Mouse (Mus musculus) stomach, postnatal 0 days (tissue): ENCODE data around the gene Arpc2. TPM values are rescaled to one million over a fixed set of nuclear protein-coding genes. Genes with fewer than 3 reads are reported as not detected.

ENCODE experiments used
- ATAC-seq: fragments of 200-750 bp; cut with Nextera tagmentation; 2 replicates; pipeline ENCODE4 v1.8.0; 2017; ENCODE audit not compliant: low FRiP score, low TSS enrichment
- DNase-seq: peaks from one replicate; pipeline ENCODE4 v3.0.0-alpha.2; 2016; ENCODE audit warnings: low spot score
- H3K27ac ChIP-seq: fragments of 300-500 bp; sonication (generic); replicated peaks from 2 replicates; pipeline ENCODE4 v1.5.1; 2014; ENCODE audit warnings: mild to moderate bottlenecking, control low read depth
- H3K27me3 ChIP-seq: fragments of 300-500 bp; sonication (generic); 2 replicates; pipeline ENCODE4 v1.6.1; 2014; ENCODE audit warnings: low read length; ENCODE audit not compliant: control insufficient read depth, insufficient read depth
- H3K36me3 ChIP-seq: fragments of 300-500 bp; sonication (generic); 2 replicates; pipeline ENCODE4 v1.6.1; 2014; ENCODE audit warnings: low read length, mixed read lengths; ENCODE audit not compliant: control insufficient read depth, insufficient read depth
- H3K4me1 ChIP-seq: fragments of 300-500 bp; sonication (generic); replicated peaks from 2 replicates; pipeline ENCODE4 v1.6.1; 2014; ENCODE audit warnings: antibody characterized with exemption; ENCODE audit not compliant: control insufficient read depth, insufficient read depth
- H3K4me2 ChIP-seq: fragments of 300-500 bp; sonication (generic); replicated peaks from 2 replicates; pipeline ENCODE4 v1.6.1; 2014; ENCODE audit warnings: low read depth, mild to moderate bottlenecking, control low read depth, moderate library complexity
- H3K4me3 ChIP-seq: fragments of 300-500 bp; sonication (generic); 2 replicates; pipeline ENCODE4 v1.5.1; 2014; ENCODE audit warnings: low read depth, low read length, control low read depth
- H3K9ac ChIP-seq: fragments of 300-500 bp; sonication (generic); 2 replicates; pipeline ENCODE4 v1.6.1; 2014; ENCODE audit warnings: mild to moderate bottlenecking, low read length, control low read depth, mixed read lengths
- H3K9me3 ChIP-seq: fragments of 300-500 bp; sonication (generic); 2 replicates; pipeline ENCODE4 v1.6.1; 2016; ENCODE audit warnings: low read length; ENCODE audit not compliant: control insufficient read depth
- CTCF ChIP-seq: IDR thresholded peaks from 2 replicates; pipeline ENCODE4 v1.5.1; 2016; ENCODE audit warnings: antibody characterized with exemption, low read depth, mild to moderate bottlenecking, moderate library complexity
- EP300 ChIP-seq: optimal IDR thresholded peaks from 2 replicates; pipeline ENCODE3; 2016; ENCODE audit warnings: antibody characterized with exemption
- WGBS: fragments of 180-500 bp; shearing (Covaris S2); extraction: QIAGEN DNeasy Blood & Tissue Kit; methylation state at CpG from one replicate; pipeline ENCODE4 v1.1.7; 2014; 5-methylcytosine and 5-hydroxymethylcytosine counted together
- polyA plus RNA-seq: library from polyadenylated mRNA; unstranded; fragments of >200 nt; fragmentation: Nextera tagmentation; extraction: Ambion mirVana; gene quantifications from 2 replicates; pipeline ENCODE4 v1.2.1, GENCODE M21; 2015

The Arpc2 gene
- polyA plus RNA-seq, 1 experiment from 2014 or later, result 585 TPM

- Histone ChIP-seq H3K36me3 (no peaks in the 10 kb centered on the region), H3K4me1 (no peaks in the 10 kb centered on the region), H3K27ac (no peak overlapping the region), H3K4me3 (no peak overlapping the region), H3K9ac (no peak overlapping the region), H3K27me3 (no peaks in the 10 kb centered on the region), H3K4me2 (no peak overlapping the region), H3K9me3 (no peaks in the 10 kb centered on the region)
- TF ChIP-seq CTCF, result no peak
- no peak for TF ChIP-seq EP300
- 51% methylated on average over 9 of the region's 9 CpGs for WGBS
- ATAC-seq (no peak), DNase-seq (no peak)
Measured at GRCm38 (mm10) chr1:74207906-74208305, 28.0 kb upstream of the Arpc2 start.

- Histone ChIP-seq H3K27me3 (no peaks in the 10 kb centered on the region), H3K9ac (no peak overlapping the region), H3K36me3 (no peaks in the 10 kb centered on the region), H3K9me3 (no peaks in the 10 kb centered on the region), H3K4me2 (no peak overlapping the region), H3K4me1 (no peaks in the 10 kb centered on the region), H3K27ac (no peak overlapping the region), H3K4me3 (no peak overlapping the region)
- no peak for TF ChIP-seq EP300
- TF ChIP-seq CTCF, result no peak
- DNase-seq (no peak), ATAC-seq (no peak)
- WGBS, result 78% methylated on average over 8 of the region's 8 CpGs
Measured at GRCm38 (mm10) chr1:74208941-74209340, 26.9 kb upstream of the Arpc2 start.

DNA sequence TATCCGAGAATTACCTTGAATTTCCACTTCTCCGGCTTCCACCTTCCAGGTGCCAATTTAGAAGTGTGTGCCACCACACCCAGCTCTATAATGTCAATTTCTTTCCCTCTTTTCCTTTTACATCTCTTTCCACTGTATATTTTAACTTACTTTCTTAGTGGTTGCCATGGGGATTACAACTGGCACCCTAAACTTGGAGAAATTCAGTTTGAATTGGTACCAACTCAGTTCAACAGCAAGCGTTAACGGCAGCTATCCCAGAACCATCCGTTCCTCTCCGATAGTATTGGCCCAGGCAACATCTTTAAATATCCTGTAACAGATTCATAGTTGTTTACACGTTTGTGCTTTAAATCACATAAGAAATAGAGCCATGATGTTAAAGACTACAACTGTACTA lies 16.0 kb upstream of the Arpc2 start:
- Histone ChIP-seq H3K4me3 (no peak overlapping the region), H3K27me3 (no peaks in the 10 kb centered on the region), H3K36me3 (no peaks in the 10 kb centered on the region), H3K9me3 (no peaks in the 10 kb centered on the region), H3K4me1 (no peaks in the 10 kb centered on the region), H3K9ac (no peak overlapping the region), H3K27ac (no peak overlapping the region), H3K4me2 (no peak overlapping the region)
- 87% methylated on average over 7 of the region's 7 CpGs for WGBS
- DNase-seq (no peak), ATAC-seq (no peak)
- TF ChIP-seq EP300 (no peak), CTCF (no peak)

DNA sequence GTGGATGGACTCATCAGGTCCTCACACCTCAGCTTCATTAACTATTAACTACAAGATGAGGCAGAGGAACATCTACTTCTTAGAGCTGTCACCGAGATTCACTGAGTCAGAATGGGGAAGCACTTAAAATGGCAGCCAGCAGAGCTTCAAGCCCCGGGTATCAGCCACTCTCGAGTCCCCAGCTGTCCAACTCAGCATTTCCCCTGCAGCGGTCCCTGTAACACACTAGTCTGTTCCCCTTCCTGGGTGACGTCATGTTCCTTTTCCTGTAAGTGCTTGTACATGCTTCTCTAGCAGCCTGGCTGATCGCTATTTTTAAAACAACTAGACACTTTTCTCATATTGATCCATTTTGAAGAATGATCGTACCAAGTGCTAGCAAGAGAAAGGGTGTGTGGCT lies 8.6 kb upstream of the Arpc2 start:
- Histone ChIP-seq H3K4me2 (no peak overlapping the region), H3K4me1 (no peaks in the 10 kb centered on the region), H3K9ac (no peak overlapping the region), H3K27me3 (no peaks in the 10 kb centered on the region), H3K36me3 (no peaks in the 10 kb centered on the region), H3K9me3 (no peaks in the 10 kb centered on the region), H3K4me3 (no peak overlapping the region), H3K27ac (no peak overlapping the region)
- ATAC-seq (no peak), DNase-seq (no peak)
- no peak for TF ChIP-seq EP300
- no peak for TF ChIP-seq CTCF
- WGBS, result 73% methylated on average over 7 of the region's 7 CpGs

DNA sequence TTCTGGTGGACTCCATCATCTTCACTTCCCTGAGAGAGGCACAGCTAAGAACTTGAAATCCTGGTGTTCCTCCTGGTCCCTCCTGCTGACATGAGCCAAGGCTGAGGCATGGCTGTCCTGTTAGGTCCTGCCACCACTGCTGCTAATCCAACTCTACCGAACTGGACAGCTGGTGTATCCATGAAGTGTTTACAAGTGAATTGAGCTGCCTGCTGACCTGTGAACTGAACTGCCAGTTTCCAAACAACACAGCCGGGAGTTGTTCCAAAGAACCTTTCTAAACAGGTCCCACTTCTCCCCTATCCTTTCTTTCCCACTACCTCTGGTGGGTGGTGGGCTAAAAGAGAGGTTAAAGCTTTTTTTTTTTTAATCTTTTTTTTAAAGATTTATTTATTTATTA lies 5.9 kb upstream of the Arpc2 start:
- WGBS, result 32% methylated on average over 2 of the region's 2 CpGs
- no peak overlapping the region for H3K4me2 ChIP-seq
- H3K36me3 ChIP-seq, result no peaks in the 10 kb centered on the region
- H3K9ac ChIP-seq, result no peak overlapping the region
- no peak overlapping the region for H3K27ac ChIP-seq
- no peaks in the 10 kb centered on the region for H3K9me3 ChIP-seq
- no peak for DNase-seq
- no peak for ATAC-seq
- no peak for TF ChIP-seq CTCF
- no peak for TF ChIP-seq EP300
- H3K4me1 ChIP-seq, result no peaks in the 10 kb centered on the region
- no peak overlapping the region for H3K4me3 ChIP-seq
- no peaks in the 10 kb centered on the region for H3K27me3 ChIP-seq

GRCm38 (mm10) chr1:74230992-74231391 lies 4.9 kb upstream of the Arpc2 start:
- TF ChIP-seq EP300 (no peak), CTCF (no peak)
- Histone ChIP-seq H3K9ac (no peak overlapping the region), H3K4me1 (no peaks in the 10 kb centered on the region), H3K27ac (no peak overlapping the region), H3K4me3 (no peak overlapping the region), H3K9me3 (no peaks in the 10 kb centered on the region), H3K36me3 (no peaks in the 10 kb centered on the region), H3K4me2 (no peak overlapping the region), H3K27me3 (no peaks in the 10 kb centered on the region)
- DNase-seq (no peak), ATAC-seq (no peak)
- WGBS, result no CpG with 5 or more reads among the region's 1 CpGs
